In the genomic region with DNA sequence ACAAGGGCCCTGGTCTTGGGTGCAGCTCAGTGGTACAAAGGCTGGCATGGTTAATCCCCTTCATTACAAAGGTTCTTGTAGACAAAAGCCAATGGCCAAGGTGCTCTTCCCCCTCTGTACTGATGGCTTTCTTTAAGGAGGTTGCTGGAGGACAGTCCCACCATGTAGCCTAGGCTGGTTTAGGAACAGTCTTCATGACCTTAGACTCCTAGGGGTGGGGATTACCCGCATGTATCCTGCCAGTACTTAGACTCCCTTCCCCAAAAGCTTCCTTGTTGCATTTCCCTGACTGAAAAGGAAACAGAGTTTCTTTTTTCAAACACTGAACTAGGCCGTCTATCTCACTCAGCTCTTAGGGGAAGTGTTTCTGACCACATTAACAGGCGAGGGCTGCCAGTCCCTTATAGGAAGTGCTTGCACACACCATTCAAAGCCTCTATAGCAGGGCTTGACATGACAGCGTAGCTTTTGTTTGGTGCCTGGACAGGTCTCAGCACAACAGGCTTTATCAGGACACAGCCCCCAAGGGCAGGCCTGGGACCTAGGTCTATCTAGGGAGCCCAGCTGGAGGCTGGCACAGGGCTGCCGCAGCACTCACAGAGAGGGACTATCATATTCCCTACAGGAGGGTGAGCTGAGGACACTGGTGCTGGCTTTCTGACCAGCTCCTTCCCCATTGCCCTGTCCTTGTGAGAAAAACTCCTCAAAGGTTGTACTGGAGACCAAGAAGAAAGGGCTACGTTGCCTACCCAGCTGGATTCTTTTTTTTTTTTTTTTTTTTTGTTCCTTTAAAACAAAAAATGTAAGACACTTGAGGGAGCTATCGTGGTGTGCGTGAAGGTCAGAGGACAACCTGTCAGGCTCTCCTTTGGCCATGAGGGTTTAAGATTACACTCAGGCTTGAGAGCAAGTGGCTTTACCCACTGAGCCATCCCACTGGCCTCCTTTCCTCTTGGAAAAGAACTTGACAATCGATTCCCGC, we compare ENCODE assay signal across 9 mouse cellular contexts. TPM values are rescaled to one million over a fixed set of nuclear protein-coding genes. Genes with fewer than 3 reads are reported as not detected.
DNase-seq lines count a peak whose midpoint lies in the region; ATAC-seq lines count a peak whose summit lies in the region.
"Had no signal": no experiment of that assay in that cellular context is flagged by ENCODE, and none has a peak within 500 bp of the region (broad histone marks: within the 10 kb centered on the region; RNA-seq: fewer than 3 reads in every experiment).

No protein-coding gene starts in this region.

- 88% methylated on average over 10 of the region's 10 CpGs for WGBS in midbrain, embryonic 13.5 days
- 92% methylated on average over 10 of the region's 10 CpGs for WGBS in midbrain, embryonic 14.5 days

- H3K4me2 ChIP-seq in midbrain, embryonic 13.5 days (replicated peaks), result no peak overlapping the region
- H3K4me2 ChIP-seq in midbrain, embryonic 14.5 days (ENCODE audit: low read length), result no peak overlapping the region

- H3K27me3 ChIP-seq in midbrain, embryonic 13.5 days, result no peaks in the 10 kb centered on the region
- H3K27me3 ChIP-seq in midbrain, embryonic 14.5 days (ENCODE audit: control insufficient read depth, insufficient read depth, low read length), result no peaks in the 10 kb centered on the region

- H3K36me3 ChIP-seq in midbrain, embryonic 13.5 days, result peaks cover 84% of the 10 kb centered on the region
- H3K36me3 ChIP-seq in midbrain, embryonic 14.5 days (ENCODE audit: control insufficient read depth, insufficient read depth, low read length), result peaks cover 65% of the 10 kb centered on the region

- no peak overlapping the region for H3K27ac ChIP-seq in midbrain, embryonic 13.5 days
- no peak overlapping the region for H3K27ac ChIP-seq in midbrain, embryonic 14.5 days (replicated peaks; ENCODE audit: low read depth, low read length)
- H3K27ac ChIP-seq: midbrain, embryonic 10.5 days had no signal

- H3K9ac ChIP-seq in midbrain, embryonic 13.5 days (replicated peaks), result no peak overlapping the region
- H3K9ac ChIP-seq in midbrain, embryonic 14.5 days (replicated peaks; ENCODE audit: low read length), result no peak overlapping the region

- H3K4me3 ChIP-seq in midbrain, embryonic 13.5 days (replicated peaks), result no peak overlapping the region
- H3K4me3 ChIP-seq in midbrain, embryonic 14.5 days (replicated peaks; ENCODE audit: low read depth, low read length), result no peak overlapping the region
- H3K4me3 ChIP-seq: midbrain, embryonic 10.5 days had no signal

- peak; percentile 40 for DNase-seq in adrenal gland, postnatal 14 days
- no peak for DNase-seq in adrenal gland, adult 2 months
- DNase-seq in gastrocnemius, postnatal 10 days, result peak; percentile 37
- peak; percentile 21 for DNase-seq in induced T-regulatory cell, adult 2 months (ENCODE audit: low read depth)
- DNase-seq in spleen, postnatal 10 days (ENCODE audit: low spot score in 2 of 2), result peak; percentile 73 to 84
- no peak for DNase-seq in neural tube, embryonic 10.5 days (ENCODE audit: extremely low spot score, low spot score)
- DNase-seq in midbrain, embryonic 14.5 days, result no peak

- H3K4me1 ChIP-seq in midbrain, embryonic 13.5 days (replicated peaks), result no peaks in the 10 kb centered on the region
- no peaks in the 10 kb centered on the region for H3K4me1 ChIP-seq in midbrain, embryonic 14.5 days (ENCODE audit: control insufficient read depth, insufficient read depth, low read length)
- H3K4me1 ChIP-seq: midbrain, embryonic 10.5 days had no signal

- no peak for ATAC-seq in midbrain, embryonic 13.5 days
- no peak for ATAC-seq in midbrain, embryonic 14.5 days (ENCODE audit: low FRiP score, low TSS enrichment)

- H3K9me3 ChIP-seq in midbrain, embryonic 13.5 days, result no peaks in the 10 kb centered on the region
- no peaks in the 10 kb centered on the region for H3K9me3 ChIP-seq in midbrain, embryonic 14.5 days (ENCODE audit: control insufficient read depth, low read length)
- H3K9me3 ChIP-seq: midbrain, embryonic 10.5 days had no signal

RNA-seq across cellular contexts. Expression of a gene that starts 32.9 kb away (rescaled TPM):
- total RNA-seq in adrenal gland, postnatal 14 days (2021), result 261 TPM in 2 replicates
- 100 to 1,000 TPM; 204 to 358 TPM for total RNA-seq in adrenal gland, adult 2 months (2021)
- polyA plus RNA-seq in adrenal gland, adult 2 months (2012; rRNA removed), result 303 and 351 TPM in 2 replicates
- total RNA-seq in gastrocnemius, postnatal 10 days (2021), result 100 to 1,000 TPM; 175 to 186 TPM
- 69.0 and 71.7 TPM in 2 replicates for polyA plus RNA-seq in midbrain, embryonic 13.5 days (2015; fragmentation: Nextera tagmentation; extraction: Ambion mirVana)
- 54.5 and 61.1 TPM in 2 replicates for polyA plus RNA-seq in midbrain, embryonic 14.5 days (2014; fragmentation: Nextera tagmentation; extraction: Ambion mirVana)

RNA-seq across cellular contexts. Expression of a gene that starts 56.0 kb away (rescaled TPM):
- total RNA-seq in adrenal gland, postnatal 14 days (2021), result 75.9 and 79.9 TPM in 2 replicates
- 10 to 100 TPM; 62.1 to 77.7 TPM for total RNA-seq in adrenal gland, adult 2 months (2021)
- polyA plus RNA-seq in adrenal gland, adult 2 months (2012; rRNA removed), result 44.4 and 52.1 TPM in 2 replicates
- 10 to 100 TPM; 19.7 to 26.0 TPM for total RNA-seq in gastrocnemius, postnatal 10 days (2021)
- 30.7 and 31.8 TPM in 2 replicates for polyA plus RNA-seq in midbrain, embryonic 13.5 days (2015; fragmentation: Nextera tagmentation; extraction: Ambion mirVana)
- polyA plus RNA-seq in midbrain, embryonic 14.5 days (2014; fragmentation: Nextera tagmentation; extraction: Ambion mirVana), result 14.7 and 32.5 TPM in 2 replicates

RNA-seq across cellular contexts. Expression of a gene that starts 56.1 kb away (rescaled TPM):
- 21.1 and 24.1 TPM in 2 replicates for total RNA-seq in adrenal gland, postnatal 14 days (2021)
- total RNA-seq in adrenal gland, adult 2 months (2021), result 10 to 100 TPM; 17.8 to 30.8 TPM
- 2.5 and 3.8 TPM in 2 replicates for polyA plus RNA-seq in adrenal gland, adult 2 months (2012; rRNA removed)
- total RNA-seq in gastrocnemius, postnatal 10 days (2021), result 1 to 10 TPM; 5.0 to 8.0 TPM
- 26.5 and 26.6 TPM in 2 replicates for polyA plus RNA-seq in midbrain, embryonic 13.5 days (2015; fragmentation: Nextera tagmentation; extraction: Ambion mirVana)
- polyA plus RNA-seq in midbrain, embryonic 14.5 days (2014; fragmentation: Nextera tagmentation; extraction: Ambion mirVana), result 27.0 and 31.3 TPM in 2 replicates

Comparison
In these comparisons a context has a peak if more than half of its experiments do, and no peak if none do; other contexts are left out.
1. DNase-seq: peak in adrenal gland, postnatal 14 days (single experiment), gastrocnemius, postnatal 10 days (single experiment), induced T-regulatory cell, adult 2 months (single experiment) and spleen, postnatal 10 days (2 of 2); none in adrenal gland, adult 2 months (single experiment), neural tube, embryonic 10.5 days (single experiment) and midbrain, embryonic 14.5 days (single experiment).